Comparison of ENCODE assay signal across 15 mouse cellular contexts in the genomic region with DNA sequence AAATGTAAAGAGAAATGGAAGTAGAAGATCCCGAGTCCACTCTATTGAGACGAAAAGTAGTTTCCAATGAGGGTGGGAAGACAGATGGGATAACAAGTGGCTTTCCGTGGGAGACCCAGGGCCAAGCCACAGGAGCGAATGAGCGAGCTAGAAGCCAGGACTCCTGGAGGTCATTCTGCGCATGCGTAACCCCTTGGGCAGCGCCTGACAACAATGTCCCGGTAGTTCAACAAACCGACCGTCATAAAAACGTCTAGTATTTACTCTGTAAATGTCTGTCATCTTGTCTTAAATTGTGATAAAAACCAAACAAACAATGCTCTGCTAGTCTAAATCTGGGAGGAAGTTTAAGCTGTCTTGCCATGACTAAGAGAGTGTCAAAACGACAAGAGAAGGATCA.
DNase-seq lines count a peak whose midpoint lies in the region; ATAC-seq and TF ChIP-seq lines count a peak whose summit lies in the region.
"Had no signal": no experiment of that assay in that cellular context is flagged by ENCODE, and none has a peak within 500 bp of the region (broad histone marks: within the 10 kb centered on the region; RNA-seq: fewer than 3 reads in every experiment).

No protein-coding gene starts in this region.

- WGBS in heart, embryonic 15.5 days = 53% methylated on average over 13 of the region's 13 CpGs
- WGBS in lung, embryonic 15.5 days = 31% methylated on average over 13 of the region's 13 CpGs
- 31% methylated on average over 13 of the region's 13 CpGs for WGBS in intestine, postnatal 0 days
- 55% methylated on average over 13 of the region's 13 CpGs for WGBS in limb, embryonic 13.5 days

- peaks cover 11% of the 10 kb centered on the region for H3K4me1 ChIP-seq in heart, embryonic 15.5 days (replicated peaks)
- H3K4me1 ChIP-seq in lung, embryonic 15.5 days = peaks cover 5% of the 10 kb centered on the region
- H3K4me1 ChIP-seq in intestine, postnatal 0 days (replicated peaks; ENCODE audit: control insufficient read depth, insufficient read depth, low read length) = no peaks in the 10 kb centered on the region
- peaks cover 18% of the 10 kb centered on the region for H3K4me1 ChIP-seq in limb, embryonic 13.5 days

- 0 out of 2 replicates have a peak, but pooled peaks have one; percentile 9 for TF ChIP-seq CTCF in intestine, postnatal 0 days (IDR thresholded peaks at IDR 0.05; ENCODE audit: low read depth)

- H3K9me3 ChIP-seq in heart, embryonic 15.5 days (replicated peaks) = no peaks in the 10 kb centered on the region
- H3K9me3 ChIP-seq in lung, embryonic 15.5 days = no peaks in the 10 kb centered on the region
- no peaks in the 10 kb centered on the region for H3K9me3 ChIP-seq in intestine, postnatal 0 days (ENCODE audit: control insufficient read depth)
- no peaks in the 10 kb centered on the region for H3K9me3 ChIP-seq in limb, embryonic 13.5 days
- H3K9me3 ChIP-seq: forebrain, embryonic 10.5 days had no signal

- peak overlapping the region; percentile 46 for H3K4me2 ChIP-seq in heart, embryonic 15.5 days
- H3K4me2 ChIP-seq in lung, embryonic 15.5 days = peak overlapping the region; percentile 36
- peak overlapping the region; percentile 46 for H3K4me2 ChIP-seq in intestine, postnatal 0 days (replicated peaks; ENCODE audit: low read depth)
- peak overlapping the region; percentile 44 for H3K4me2 ChIP-seq in limb, embryonic 13.5 days (replicated peaks)
- H3K4me2 ChIP-seq: midbrain, embryonic 11.5 days had no signal

- no peaks in the 10 kb centered on the region for H3K36me3 ChIP-seq in heart, embryonic 15.5 days
- no peaks in the 10 kb centered on the region for H3K36me3 ChIP-seq in lung, embryonic 15.5 days
- H3K36me3 ChIP-seq in intestine, postnatal 0 days (ENCODE audit: control insufficient read depth, insufficient read depth) = no peaks in the 10 kb centered on the region
- H3K36me3 ChIP-seq in limb, embryonic 13.5 days = no peaks in the 10 kb centered on the region
- H3K36me3 ChIP-seq: forebrain, embryonic 10.5 days had no signal

- peak overlapping the region; percentile 41; the same call in 1 of the 2 replicates for H3K27ac ChIP-seq in heart, embryonic 15.5 days
- H3K27ac ChIP-seq in lung, embryonic 15.5 days = no peak overlapping the region
- H3K27ac ChIP-seq in intestine, postnatal 0 days (ENCODE audit: low read depth, low read length) = no peak overlapping the region
- H3K27ac ChIP-seq in limb, embryonic 13.5 days = peak overlapping the region; percentile 11; the same call in 1 of the 2 replicates
- H3K27ac ChIP-seq: forebrain, embryonic 10.5 days had no signal

- intact Hi-C loops in heart, postnatal 25 days (cut with DNase I) = no loop called here

- peak overlapping the region; percentile 1; the same call in 1 of the 2 replicates for H3K4me3 ChIP-seq in heart, embryonic 15.5 days
- no peak overlapping the region; the same call in 1 of the 2 replicates for H3K4me3 ChIP-seq in lung, embryonic 15.5 days
- H3K4me3 ChIP-seq in intestine, postnatal 0 days (ENCODE audit: low read depth, low read length) = no peak overlapping the region
- no peak overlapping the region for H3K4me3 ChIP-seq in limb, embryonic 13.5 days
- H3K4me3 ChIP-seq: forebrain, embryonic 10.5 days had no signal

- DNase-seq in heart, postnatal 25 days (ENCODE audit: low spot score) = no peak
- no peak for DNase-seq in lung, postnatal 25 days (ENCODE audit: low spot score)
- DNase-seq in spleen, adult 18-20 months = no peak
- DNase-seq in left cerebral cortex, adult 11 months (ENCODE audit: low spot score) = no peak
- DNase-seq: adrenal gland, postnatal 10 days; cerebellum, adult 18-20 months; gastrocnemius, postnatal 10 days; right cerebral cortex, postnatal 4 days; thymus, postnatal 25 days had no signal

- no peak for ATAC-seq in heart, embryonic 15.5 days (replicated peaks; ENCODE audit: insufficient number of reproducible peaks, insufficient read depth, low FRiP score, low read depth)
- ATAC-seq in lung, embryonic 15.5 days (ENCODE audit: borderline replicate concordance, extremely low read depth, low FRiP score, low TSS enrichment) = no peak
- no peak for ATAC-seq in intestine, postnatal 0 days
- ATAC-seq in limb, embryonic 13.5 days (ENCODE audit: low FRiP score, low read depth) = no peak

- no peaks in the 10 kb centered on the region for H3K27me3 ChIP-seq in heart, embryonic 15.5 days
- no peaks in the 10 kb centered on the region for H3K27me3 ChIP-seq in lung, embryonic 15.5 days
- H3K27me3 ChIP-seq in intestine, postnatal 0 days (replicated peaks; ENCODE audit: control insufficient read depth, insufficient read depth, low read length) = no peaks in the 10 kb centered on the region
- H3K27me3 ChIP-seq in limb, embryonic 13.5 days = no peaks in the 10 kb centered on the region

- no peak overlapping the region for H3K9ac ChIP-seq in heart, embryonic 15.5 days
- no peak overlapping the region for H3K9ac ChIP-seq in lung, embryonic 15.5 days
- no peak overlapping the region for H3K9ac ChIP-seq in intestine, postnatal 0 days (ENCODE audit: low read depth, low read length)
- H3K9ac ChIP-seq in limb, embryonic 13.5 days = no peak overlapping the region

Comparison
In these comparisons a context has a peak if more than half of its experiments do, and no peak if none do; other contexts are left out.
1. H3K27ac ChIP-seq: peak in heart, embryonic 15.5 days (single experiment) and limb, embryonic 13.5 days (single experiment); none in lung, embryonic 15.5 days (single experiment) and intestine, postnatal 0 days (single experiment).
2. Peak in every context shown above with its lines, with median percentiles within 50 percentile points of each other: H3K4me2 ChIP-seq.